Mouse (Mus musculus) ovary, postnatal 10 days (tissue): ENCODE measurements around the gene Cebpz.

ENCODE experiments used
- DNase-seq: peaks from one replicate; pipeline ENCODE4 v3.0.0; 2022; ENCODE audit warnings: low spot score

Cebpz gene

DNA sequence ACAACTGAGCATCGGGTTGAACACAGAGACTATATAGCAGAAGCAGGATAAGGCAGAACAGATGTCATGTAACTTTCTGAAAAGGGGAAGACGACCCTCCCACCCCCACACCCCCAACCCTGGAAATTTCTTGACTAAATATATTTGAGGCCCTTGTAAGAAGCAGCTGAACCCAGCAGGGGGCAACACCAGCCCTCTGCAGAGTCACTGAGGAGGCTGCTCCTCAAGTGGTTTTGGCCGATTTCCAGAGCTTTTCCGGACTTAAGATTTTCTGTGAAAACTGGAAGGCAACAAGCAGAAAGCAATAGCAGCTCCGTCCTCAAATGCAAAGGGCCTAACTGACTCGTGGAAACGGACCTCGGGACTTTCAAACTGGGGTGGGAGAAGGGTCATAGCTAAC, 41.5 kb downstream of the Cebpz start:
- DNase-seq: peak; percentile 11

DNA sequence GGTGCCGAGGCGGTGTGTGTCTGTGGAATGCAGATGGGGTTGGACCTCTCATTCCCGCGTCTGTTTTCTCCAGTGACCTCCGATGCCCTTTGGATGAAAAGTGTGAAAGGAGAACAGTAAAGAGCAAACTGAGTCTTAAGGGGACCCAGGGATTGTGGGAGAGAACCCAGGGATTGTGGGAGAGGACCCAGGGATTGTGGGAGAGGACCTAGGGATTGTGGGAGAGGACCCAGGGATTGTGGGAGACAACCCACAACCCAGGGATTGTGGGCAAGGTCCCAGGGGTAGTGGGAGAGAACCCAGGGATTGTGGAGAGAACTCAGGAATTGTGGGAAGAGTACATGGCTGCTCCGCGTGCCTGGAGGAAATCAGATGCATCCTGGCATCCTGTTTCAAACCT, 41.9 kb downstream of the Cebpz start:
- DNase-seq: no peak

DNA sequence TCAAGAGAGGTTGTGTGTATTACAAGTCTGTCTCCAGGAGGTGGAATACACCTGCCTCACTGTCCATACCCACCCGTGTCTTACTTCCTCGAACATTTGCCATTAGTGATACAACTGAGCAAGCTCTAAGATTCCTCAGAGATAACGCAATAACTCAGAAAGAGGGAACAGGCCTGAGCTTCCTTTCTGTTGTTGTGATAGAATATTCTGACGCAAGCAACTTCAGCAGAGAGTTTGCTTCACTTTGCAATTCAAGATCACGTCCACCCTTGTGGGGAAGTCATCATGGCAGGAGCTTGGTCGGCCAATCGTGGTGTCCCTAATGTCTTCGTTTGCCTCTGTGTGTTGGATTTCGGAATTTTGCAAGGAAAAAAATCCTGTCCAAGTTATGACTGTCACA, 45.8 kb downstream of the Cebpz start:
- no peak for DNase-seq

DNA sequence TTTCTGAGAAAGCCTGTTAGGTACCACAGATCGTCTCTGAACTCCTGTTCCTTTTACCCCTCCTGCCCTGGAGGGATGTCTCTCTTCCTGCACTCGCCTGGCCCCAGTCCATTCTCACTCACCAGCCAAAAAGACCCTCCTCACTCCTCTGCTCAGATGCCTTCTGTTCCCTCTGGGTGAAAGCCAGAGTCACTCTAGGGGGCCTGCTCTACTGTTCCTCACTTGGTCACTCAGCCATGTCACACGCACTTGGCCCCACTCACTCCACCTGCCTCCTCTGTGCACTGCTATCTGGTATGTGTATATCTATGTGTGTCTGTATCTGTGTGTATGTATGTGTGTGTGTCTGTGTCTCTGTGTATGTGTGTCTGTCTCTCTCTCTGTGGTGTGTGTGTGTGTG, 47.7 kb downstream of the Cebpz start:
- DNase-seq: no peak

DNA sequence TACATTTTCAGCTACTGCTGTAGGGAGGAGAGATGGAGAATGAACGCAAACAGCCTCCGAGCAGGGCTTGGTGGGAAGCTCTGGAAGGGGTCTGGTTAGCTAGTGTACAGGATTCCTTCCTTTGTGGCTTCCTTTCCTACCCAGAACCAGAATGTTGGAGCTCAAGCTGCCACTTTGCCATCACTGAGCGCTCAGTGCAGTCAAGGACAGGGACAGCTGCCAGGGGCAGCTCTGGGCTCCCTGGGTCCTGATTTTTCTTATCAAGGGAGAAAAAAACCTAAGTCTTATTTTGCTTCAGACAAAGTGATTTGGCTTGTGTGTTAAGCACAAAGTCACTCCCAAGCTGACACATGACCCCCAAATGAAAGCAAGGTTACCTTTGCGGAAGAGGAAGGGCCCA, 48.3 kb downstream of the Cebpz start:
- no peak for DNase-seq

DNA sequence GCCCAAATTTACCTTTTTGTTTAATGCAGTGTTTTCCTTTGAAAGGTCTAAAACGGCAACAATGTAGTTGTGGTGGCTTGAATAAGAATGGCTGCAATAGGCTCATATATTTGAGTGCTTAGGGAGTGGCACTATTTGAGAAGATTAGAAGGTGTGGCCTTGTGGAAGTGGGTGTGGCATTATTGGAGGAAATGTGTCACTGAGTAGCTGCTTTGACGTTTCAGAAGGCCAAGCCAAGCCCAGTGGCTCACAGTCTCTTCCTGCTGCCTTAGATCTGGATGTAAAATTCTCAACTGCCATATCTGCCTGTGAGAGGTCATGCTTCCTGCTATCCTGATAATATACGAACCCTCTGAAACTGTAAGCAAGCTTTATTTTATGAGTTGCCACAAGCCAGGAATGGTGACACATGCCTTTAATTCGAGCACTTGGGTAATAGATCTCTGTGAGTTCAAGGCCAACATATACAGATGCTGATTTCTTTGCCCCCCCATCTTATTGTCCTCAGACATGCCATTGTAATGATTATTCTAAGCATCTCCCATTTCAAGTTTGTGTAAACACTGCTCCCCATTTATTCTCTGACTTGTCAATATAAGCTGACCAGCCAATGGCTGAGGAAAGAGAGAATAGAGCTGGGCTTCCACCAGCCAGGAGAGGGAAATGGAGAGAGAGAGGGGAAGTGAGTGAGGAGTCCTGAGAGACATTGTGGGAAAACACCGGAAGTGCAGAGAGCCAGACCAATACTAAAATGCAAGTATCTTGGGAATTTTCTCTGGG, 51.4 kb downstream of the Cebpz start:
- no peak for DNase-seq

DNA sequence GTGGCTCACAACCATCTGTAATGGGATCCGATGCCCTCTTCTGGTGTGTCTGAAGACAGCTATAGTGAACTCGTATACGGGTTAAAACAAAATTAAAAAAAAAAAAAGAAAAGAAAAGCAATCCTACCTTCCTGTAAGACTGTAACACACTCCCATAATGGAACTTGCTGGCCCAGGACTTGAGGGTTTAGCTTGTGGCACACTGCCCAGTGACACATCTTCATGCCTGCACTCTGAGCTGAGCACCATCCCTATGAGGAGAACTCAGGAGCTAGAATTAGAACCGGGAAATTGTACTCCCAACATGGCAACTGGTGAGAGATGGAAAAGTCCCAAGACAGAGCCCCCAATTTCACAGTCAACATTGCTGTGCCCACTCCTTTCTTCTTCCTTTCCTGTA, 53.6 kb downstream of the Cebpz start:
- DNase-seq: no peak

DNA sequence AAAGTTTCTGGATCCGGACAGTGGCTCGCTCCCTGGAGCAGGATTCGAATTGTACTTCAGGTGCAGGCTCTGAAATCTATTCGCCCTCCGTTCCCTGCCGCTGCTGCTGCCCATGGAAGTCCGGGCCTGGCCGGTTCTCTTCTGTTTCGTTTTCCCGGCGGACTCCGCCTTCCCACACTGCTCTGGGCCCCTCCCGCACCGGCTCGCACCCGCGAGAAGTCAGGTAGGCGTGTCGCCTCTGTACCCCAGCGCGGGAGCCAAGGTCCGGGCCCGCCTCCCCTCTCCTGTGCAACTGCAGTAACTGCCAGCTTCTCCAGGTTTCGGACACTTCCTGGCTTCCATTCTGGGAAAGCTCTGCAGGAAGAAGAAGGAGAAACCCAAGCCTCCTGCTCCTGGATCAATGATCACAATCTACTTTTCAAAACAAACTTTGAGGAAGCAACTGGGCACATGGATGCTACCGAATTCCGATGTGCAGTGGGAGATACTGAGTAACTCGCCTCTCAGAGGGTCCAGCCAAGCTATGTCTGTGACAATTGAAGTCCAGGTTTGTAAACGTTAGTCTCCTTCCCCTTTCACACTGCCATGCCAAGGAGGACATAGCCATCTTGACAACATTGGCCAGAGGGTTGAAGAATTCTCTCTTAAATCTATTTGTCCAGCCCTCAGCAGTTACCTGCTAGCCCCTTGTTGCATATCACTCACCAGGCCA, 54.3 kb downstream of the Cebpz start, which contains the start of gene Eif2ak2:
Gene Eif2ak2, minus strand, starts transcription at position 173 of the 712 bp plus-strand sequence.
- DNase-seq: peak; percentile 71

DNA sequence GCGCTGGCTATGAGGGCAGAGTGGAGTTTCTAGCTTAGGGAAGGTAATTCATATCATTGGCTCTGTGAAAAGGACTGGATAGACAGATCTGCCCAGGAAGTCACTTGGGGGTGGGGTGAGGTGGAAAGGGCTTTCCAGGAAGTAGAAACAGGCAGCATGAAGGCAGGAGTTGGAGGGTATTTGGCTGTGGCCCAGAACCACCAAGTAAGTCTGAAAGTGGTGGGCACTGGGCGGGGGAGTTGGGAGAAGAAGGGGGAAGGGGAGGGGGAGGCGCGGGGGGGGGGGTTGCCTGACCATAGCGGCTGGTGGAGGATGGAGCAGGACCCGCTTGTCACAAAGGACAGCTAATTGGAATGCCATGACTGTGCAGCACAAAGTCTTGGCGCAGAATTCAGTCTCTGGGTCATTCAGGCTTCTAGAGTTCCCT, 55.0 kb downstream of the Cebpz start:
- DNase-seq: no peak

DNA sequence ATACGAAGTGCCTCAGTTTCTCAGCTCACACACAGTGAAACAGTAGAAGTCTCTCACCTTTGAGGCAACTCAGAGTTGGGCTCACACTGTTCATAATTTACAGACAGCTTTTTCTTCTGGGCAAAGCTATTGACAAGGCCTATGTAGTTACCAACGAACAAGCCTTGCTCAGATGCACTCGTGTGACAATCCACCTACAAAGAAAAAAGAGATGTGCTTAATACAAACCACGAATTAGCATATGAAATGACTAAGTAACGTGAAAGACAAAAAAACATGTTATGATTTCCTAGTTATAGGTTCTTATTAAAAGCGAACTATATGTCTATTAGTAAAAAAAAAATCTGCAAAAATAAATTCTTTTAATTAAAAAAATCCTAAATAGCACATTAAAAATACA, 63.0 kb downstream of the Cebpz start:
- DNase-seq: no peak
